Mouse (Mus musculus) midbrain, embryonic 12.5 days (tissue): ENCODE measurements around the gene Tctn1. TPM values are rescaled to one million over a fixed set of nuclear protein-coding genes. Genes with fewer than 3 reads are reported as not detected.

ENCODE experiments used
- ATAC-seq: fragments of 200-750 bp; cut with Nextera tagmentation; 2 replicates; pipeline ENCODE4 v1.8.0; 2017; ENCODE audit warnings: low read depth, moderate TSS enrichment, moderate library complexity; ENCODE audit not compliant: low FRiP score
- H3K27ac ChIP-seq: fragments of 300-500 bp; sonication (generic); replicated peaks from 2 replicates; pipeline ENCODE4 v1.5.1; 2016; ENCODE audit warnings: mild to moderate bottlenecking
- H3K27me3 ChIP-seq: fragments of 300-500 bp; sonication (generic); 2 replicates; pipeline ENCODE4 v1.6.1; 2016; ENCODE audit warnings: mild to moderate bottlenecking
- H3K36me3 ChIP-seq: fragments of 300-500 bp; sonication (generic); 2 replicates; pipeline ENCODE4 v1.6.1; 2016
- H3K4me1 ChIP-seq: fragments of 300-500 bp; sonication (generic); 2 replicates; pipeline ENCODE4 v1.6.1; 2016
- H3K4me2 ChIP-seq: fragments of 300-500 bp; sonication (generic); replicated peaks from 2 replicates; pipeline ENCODE4 v1.6.1; 2016; ENCODE audit warnings: mild to moderate bottlenecking, moderate library complexity
- H3K4me3 ChIP-seq: fragments of 300-500 bp; sonication (generic); 2 replicates; pipeline ENCODE4 v1.5.1; 2016; ENCODE audit warnings: mild to moderate bottlenecking
- H3K9ac ChIP-seq: fragments of 300-500 bp; sonication (generic); replicated peaks from 2 replicates; pipeline ENCODE4 v1.6.1; 2016; ENCODE audit warnings: mild to moderate bottlenecking, moderate library complexity
- H3K9me3 ChIP-seq: fragments of 300-500 bp; sonication (generic); 2 replicates; pipeline ENCODE4 v1.6.1; 2016; ENCODE audit warnings: mild to moderate bottlenecking
- WGBS: fragments of 180-500 bp; shearing (Covaris S2); methylation state at CpG from one replicate; pipeline ENCODE4 v1.1.7; 2016; 5-methylcytosine and 5-hydroxymethylcytosine counted together
- polyA plus RNA-seq: library from polyadenylated mRNA; unstranded; fragments of >200 nt; fragmentation: Nextera tagmentation; extraction: Ambion mirVana; gene quantifications from 2 replicates; pipeline ENCODE4 v1.2.1, GENCODE M21; 2016

The Tctn1 gene
- polyA plus RNA-seq, 1 experiment from 2014 or later: 8.1 TPM

GRCm38 (mm10) chr5:122295113-122295935, 31.1 kb upstream of the Tctn1 start:
- Histone ChIP-seq H3K4me2 (peak overlapping the region; percentile 3; the same call in 1 of the 2 replicates), H3K4me3 (no peak overlapping the region), H3K9me3 (no peaks in the 10 kb centered on the region), H3K27ac (peak overlapping the region; percentile 63), H3K36me3 (no peaks in the 10 kb centered on the region; the same call in 1 of the 2 replicates), H3K9ac (no peak overlapping the region), H3K27me3 (no peaks in the 10 kb centered on the region), H3K4me1 (peaks cover 27% of the 10 kb centered on the region)
- no peak for ATAC-seq
- WGBS: 71% methylated on average over 14 of the region's 14 CpGs

DNA sequence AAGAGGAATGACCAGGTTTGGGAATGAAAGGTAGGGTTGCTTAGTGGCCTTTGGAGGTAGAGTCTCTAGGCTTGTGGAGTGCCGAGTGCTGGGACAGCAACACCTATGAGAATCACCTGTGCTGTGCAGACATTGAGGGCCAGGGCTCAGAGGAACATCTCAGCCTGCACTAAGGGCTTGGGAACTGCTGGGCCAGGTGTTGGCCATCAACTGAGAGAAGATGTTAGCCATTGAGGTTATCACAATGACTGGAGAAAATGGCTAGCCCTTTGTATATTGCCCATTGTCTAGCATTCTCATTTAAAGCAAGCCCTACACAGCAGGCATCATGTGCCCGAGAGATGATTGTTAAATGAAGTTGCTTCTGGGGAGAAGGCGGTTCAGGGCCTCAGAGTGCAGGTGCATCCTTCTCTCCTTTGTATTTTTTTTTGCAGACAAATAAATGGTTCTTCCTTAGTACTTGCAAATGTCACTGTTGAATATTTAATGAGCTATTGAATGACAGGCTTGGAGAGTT, 30.0 kb upstream of the Tctn1 start:
- H3K9ac ChIP-seq: 0 out of 2 replicates have a peak overlapping the region, but pooled peaks have one; percentile 24
- H3K4me2 ChIP-seq: 0 out of 2 replicates have a peak overlapping the region, but pooled peaks have one; percentile 3
- H3K27ac ChIP-seq: peak overlapping the region; percentile 63
- H3K36me3 ChIP-seq: no peaks in the 10 kb centered on the region; the same call in 1 of the 2 replicates
- no peak overlapping the region for H3K4me3 ChIP-seq
- peaks cover 27% of the 10 kb centered on the region for H3K4me1 ChIP-seq
- no peaks in the 10 kb centered on the region for H3K9me3 ChIP-seq
- no peaks in the 10 kb centered on the region for H3K27me3 ChIP-seq
- 47% methylated on average over 3 of the region's 3 CpGs for WGBS
- ATAC-seq: no peak

DNA sequence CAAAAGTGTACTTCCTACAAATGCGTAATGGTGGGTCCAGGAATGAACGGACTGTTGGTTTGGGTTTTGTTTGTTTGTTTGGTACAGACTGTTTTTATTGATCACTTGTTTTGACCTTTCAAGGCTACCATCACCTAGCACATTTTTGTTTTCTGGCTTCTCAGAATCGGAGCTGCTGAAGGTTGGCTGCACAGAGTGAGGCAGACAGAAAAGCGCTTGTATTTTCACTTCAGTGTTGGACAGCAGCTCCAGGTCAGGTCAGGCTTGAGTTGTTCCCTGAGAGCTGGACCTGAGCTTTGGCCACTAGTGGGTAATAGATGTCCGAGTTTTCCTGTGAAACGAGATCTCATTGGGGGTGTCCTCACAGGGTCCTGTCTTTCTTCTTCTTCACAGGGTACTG, 28.9 kb upstream of the Tctn1 start:
- H3K27ac ChIP-seq: 0 out of 2 replicates have a peak overlapping the region, but pooled peaks have one; percentile 63
- H3K9me3 ChIP-seq: no peaks in the 10 kb centered on the region
- H3K4me3 ChIP-seq: no peak overlapping the region
- H3K4me2 ChIP-seq: no peak overlapping the region
- no peaks in the 10 kb centered on the region for H3K27me3 ChIP-seq
- H3K9ac ChIP-seq: no peak overlapping the region
- WGBS: 87% methylated on average over 6 of the region's 6 CpGs
- peaks cover 2% of the 10 kb centered on the region; the same call in 1 of the 2 replicates for H3K36me3 ChIP-seq
- ATAC-seq: no peak
- H3K4me1 ChIP-seq: peaks cover 27% of the 10 kb centered on the region

DNA sequence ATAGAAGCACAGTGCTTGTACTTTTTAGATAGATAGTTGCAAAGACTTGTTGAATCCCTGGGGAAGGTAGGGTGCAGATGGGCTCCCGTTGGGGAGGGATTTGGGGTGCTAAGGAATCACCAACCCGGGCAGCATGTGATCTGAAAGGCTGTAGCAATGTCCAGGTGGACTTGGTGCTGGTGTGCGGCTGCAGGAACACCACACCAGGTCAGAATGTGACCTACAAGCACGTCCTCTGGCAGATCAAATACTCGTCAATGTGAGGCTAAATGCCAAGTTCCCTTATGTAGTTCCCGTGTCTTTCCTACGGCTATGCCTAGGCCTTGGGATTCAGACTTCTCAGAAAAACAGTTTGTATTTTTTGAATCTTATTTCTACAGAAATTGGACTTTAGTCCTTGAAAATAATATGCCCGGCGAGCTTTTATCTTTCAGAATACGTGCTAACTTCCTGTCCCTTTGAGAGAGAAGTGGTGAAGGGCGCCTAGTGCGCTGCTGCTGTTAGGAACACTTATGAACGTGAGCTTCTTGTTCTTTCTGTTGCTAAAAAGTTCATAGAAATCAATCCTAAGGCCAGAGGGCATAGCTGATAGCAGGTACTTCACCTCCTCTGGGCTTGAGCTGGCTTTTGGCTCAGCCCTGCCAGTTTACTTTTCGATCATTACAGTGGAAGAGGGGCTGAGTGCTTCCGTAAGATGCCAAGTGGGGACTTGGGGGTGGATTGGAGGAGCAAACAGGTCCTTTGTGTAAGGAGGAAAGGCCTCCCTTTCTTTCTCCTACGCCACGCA, 27.5 kb upstream of the Tctn1 start:
- H3K9ac ChIP-seq: no peak overlapping the region
- H3K4me2 ChIP-seq: no peak overlapping the region
- no peaks in the 10 kb centered on the region for H3K27me3 ChIP-seq
- no peak for ATAC-seq
- H3K27ac ChIP-seq: 0 out of 2 replicates have a peak overlapping the region, but pooled peaks have one; percentile 25
- H3K4me1 ChIP-seq: peaks cover 27% of the 10 kb centered on the region
- WGBS: 78% methylated on average over 17 of the region's 17 CpGs
- no peak overlapping the region for H3K4me3 ChIP-seq
- H3K36me3 ChIP-seq: peaks cover 2% of the 10 kb centered on the region; the same call in 1 of the 2 replicates
- no peaks in the 10 kb centered on the region for H3K9me3 ChIP-seq

GRCm38 (mm10) chr5:122291149-122291548, 26.9 kb upstream of the Tctn1 start:
- Histone ChIP-seq H3K9ac (no peak overlapping the region), H3K4me3 (no peak overlapping the region), H3K36me3 (0 out of 2 replicates have a peak, but pooled peaks cover 2% of the 10 kb centered on the region), H3K27ac (no peak overlapping the region), H3K4me1 (peaks cover 29% of the 10 kb centered on the region), H3K27me3 (no peaks in the 10 kb centered on the region), H3K4me2 (no peak overlapping the region), H3K9me3 (no peaks in the 10 kb centered on the region)
- ATAC-seq: no peak
- WGBS: 65% methylated on average over 6 of the region's 6 CpGs

- Histone ChIP-seq H3K27ac (no peak overlapping the region), H3K27me3 (no peaks in the 10 kb centered on the region), H3K4me1 (peaks cover 16% of the 10 kb centered on the region), H3K9ac (no peak overlapping the region), H3K9me3 (no peaks in the 10 kb centered on the region), H3K4me3 (no peak overlapping the region), H3K36me3 (0 out of 2 replicates have a peak, but pooled peaks cover 2% of the 10 kb centered on the region), H3K4me2 (no peak overlapping the region)
- 91% methylated on average over 4 of the region's 4 CpGs for whole genome bisulfite sequencing
- no peak for ATAC-seq
Measured at GRCm38 (mm10) chr5:122288147-122288811, 24.0 kb upstream of the Tctn1 start.

GRCm38 (mm10) chr5:122287026-122287425, 22.8 kb upstream of the Tctn1 start:
- H3K4me2 ChIP-seq: no peak overlapping the region
- no peak overlapping the region; the same call in 1 of the 2 replicates for H3K9ac ChIP-seq
- 92% methylated on average over 4 of the region's 4 CpGs for WGBS
- H3K9me3 ChIP-seq: no peaks in the 10 kb centered on the region
- H3K27ac ChIP-seq: no peak overlapping the region
- H3K4me3 ChIP-seq: no peak overlapping the region
- H3K27me3 ChIP-seq: no peaks in the 10 kb centered on the region
- ATAC-seq: no peak
- H3K4me1 ChIP-seq: peaks cover 14% of the 10 kb centered on the region
- H3K36me3 ChIP-seq: 0 out of 2 replicates have a peak, but pooled peaks cover 2% of the 10 kb centered on the region

GRCm38 (mm10) chr5:122286191-122286590, 21.9 kb upstream of the Tctn1 start:
- peak overlapping the region; percentile 99 for H3K4me2 ChIP-seq
- WGBS: 87% methylated on average over 10 of the region's 10 CpGs
- no peaks in the 10 kb centered on the region for H3K27me3 ChIP-seq
- H3K9me3 ChIP-seq: no peaks in the 10 kb centered on the region
- no peak overlapping the region for H3K27ac ChIP-seq
- 0 out of 2 replicates have a peak, but pooled peaks cover 2% of the 10 kb centered on the region for H3K36me3 ChIP-seq
- no peak for ATAC-seq
- no peak overlapping the region; the same call in 1 of the 2 replicates for H3K4me3 ChIP-seq
- H3K4me1 ChIP-seq: peaks cover 14% of the 10 kb centered on the region
- 0 out of 2 replicates have a peak overlapping the region, but pooled peaks have one; percentile 96 for H3K9ac ChIP-seq

- ATAC-seq: no peak
- Histone ChIP-seq H3K9me3 (no peaks in the 10 kb centered on the region), H3K27ac (no peak overlapping the region), H3K27me3 (no peaks in the 10 kb centered on the region), H3K4me1 (peaks cover 14% of the 10 kb centered on the region), H3K36me3 (0 out of 2 replicates have a peak, but pooled peaks cover 2% of the 10 kb centered on the region), H3K9ac (peak overlapping the region; percentile 96), H3K4me3 (peak overlapping the region; percentile 98), H3K4me2 (peak overlapping the region; percentile 99)
- WGBS: 62% methylated on average over 7 of the region's 7 CpGs
Measured at GRCm38 (mm10) chr5:122285767-122286150, 21.5 kb upstream of the Tctn1 start.

- WGBS: 1% methylated on average over 34 of the region's 34 CpGs
- 0 out of 2 replicates have a peak, but pooled peaks cover 2% of the 10 kb centered on the region for H3K36me3 ChIP-seq
- no peaks in the 10 kb centered on the region for H3K27me3 ChIP-seq
- H3K9me3 ChIP-seq: no peaks in the 10 kb centered on the region
- H3K27ac ChIP-seq: peak overlapping the region; percentile 90
- peak overlapping the region; percentile 99 for H3K4me2 ChIP-seq
- H3K4me3 ChIP-seq: peak overlapping the region; percentile 98
- peak overlapping the region; percentile 96 for H3K9ac ChIP-seq
- peak; percentile 41 for ATAC-seq
- peaks cover 14% of the 10 kb centered on the region for H3K4me1 ChIP-seq
Measured at GRCm38 (mm10) chr5:122285029-122285766, 20.9 kb upstream of the Tctn1 start.
